Mouse (Mus musculus): ENCODE data around the gene Tgif2. TPM values are rescaled to one million over a fixed set of nuclear protein-coding genes. Genes with fewer than 3 reads are reported as not detected.

Tgif2 gene
- polyA plus RNA-seq, 1 experiment from 2014 or later, result 11.9 TPM

- Histone ChIP-seq H3K27ac (replicated peaks) (no peak overlapping the region), H3K9me3 (ENCODE audit: control insufficient read depth, low read length) (no peaks in the 10 kb centered on the region), H3K27me3 (ENCODE audit: control insufficient read depth, insufficient read depth, low read length) (no peaks in the 10 kb centered on the region), H3K36me3 (ENCODE audit: control insufficient read depth, insufficient read depth, low read length) (no peaks in the 10 kb centered on the region), H3K4me3 (ENCODE audit: low read depth, low read length) (no peak overlapping the region), H3K9ac (ENCODE audit: low read length) (no peak overlapping the region), H3K4me2 (replicated peaks; ENCODE audit: low read depth) (no peak overlapping the region), H3K4me1 (replicated peaks; ENCODE audit: control insufficient read depth, insufficient read depth) (no peaks in the 10 kb centered on the region)
- WGBS, result 69% methylated on average over 6 of the region's 6 CpGs
- TF ChIP-seq EP300 (optimal IDR thresholded peaks at IDR 0.05), result no peak
- no peak for TF ChIP-seq CTCF (IDR thresholded peaks at IDR 0.05; ENCODE audit: low read depth)
- no peak for DNase-seq (ENCODE audit: low spot score)
- no peak for ATAC-seq (ENCODE audit: low FRiP score, low TSS enrichment)
Measured at GRCm38 (mm10) chr2:156892821-156893220, 53.0 kb downstream of the Tgif2 start.

GRCm38 (mm10) chr2:156894496-156895265 lies 54.9 kb downstream of the Tgif2 start:
- Histone ChIP-seq H3K9me3 (ENCODE audit: control insufficient read depth, low read length) (no peaks in the 10 kb centered on the region), H3K36me3 (ENCODE audit: control insufficient read depth, insufficient read depth, low read length) (no peaks in the 10 kb centered on the region), H3K4me3 (ENCODE audit: low read depth, low read length) (no peak overlapping the region), H3K27me3 (ENCODE audit: control insufficient read depth, insufficient read depth, low read length) (no peaks in the 10 kb centered on the region), H3K4me1 (replicated peaks; ENCODE audit: control insufficient read depth, insufficient read depth) (no peaks in the 10 kb centered on the region), H3K27ac (replicated peaks) (no peak overlapping the region), H3K9ac (ENCODE audit: low read length) (no peak overlapping the region), H3K4me2 (replicated peaks; ENCODE audit: low read depth) (no peak overlapping the region)
- TF ChIP-seq EP300 (optimal IDR thresholded peaks at IDR 0.05), result no peak
- TF ChIP-seq CTCF (IDR thresholded peaks at IDR 0.05; ENCODE audit: low read depth), result no peak
- 62% methylated on average over 15 of the region's 15 CpGs for WGBS
- DNase-seq (ENCODE audit: low spot score) (no peak), ATAC-seq (ENCODE audit: low FRiP score, low TSS enrichment) (no peak)

GRCm38 (mm10) chr2:156896384-156896914 lies 56.6 kb downstream of the Tgif2 start:
- ATAC-seq (ENCODE audit: low FRiP score, low TSS enrichment), result no peak
- no peaks in the 10 kb centered on the region for H3K9me3 ChIP-seq (ENCODE audit: control insufficient read depth, low read length)
- H3K27ac ChIP-seq (replicated peaks), result no peak overlapping the region
- DNase-seq (ENCODE audit: low spot score), result no peak
- H3K4me1 ChIP-seq (replicated peaks; ENCODE audit: control insufficient read depth, insufficient read depth), result no peaks in the 10 kb centered on the region
- TF ChIP-seq EP300 (optimal IDR thresholded peaks at IDR 0.05) (no peak), CTCF (IDR thresholded peaks at IDR 0.05; ENCODE audit: low read depth) (no peak)
- WGBS, result 65% methylated on average over 9 of the region's 9 CpGs
- H3K4me2 ChIP-seq (replicated peaks; ENCODE audit: low read depth), result no peak overlapping the region
- H3K36me3 ChIP-seq (ENCODE audit: control insufficient read depth, insufficient read depth, low read length), result no peaks in the 10 kb centered on the region
- no peak overlapping the region for H3K4me3 ChIP-seq (ENCODE audit: low read depth, low read length)
- no peak overlapping the region for H3K9ac ChIP-seq (ENCODE audit: low read length)
- no peaks in the 10 kb centered on the region for H3K27me3 ChIP-seq (ENCODE audit: control insufficient read depth, insufficient read depth, low read length)

- no peak for TF ChIP-seq CTCF (IDR thresholded peaks at IDR 0.05; ENCODE audit: low read depth)
- no peak for TF ChIP-seq EP300 (optimal IDR thresholded peaks at IDR 0.05)
- Histone ChIP-seq H3K9me3 (ENCODE audit: control insufficient read depth, low read length) (no peaks in the 10 kb centered on the region), H3K4me2 (replicated peaks; ENCODE audit: low read depth) (no peak overlapping the region), H3K36me3 (ENCODE audit: control insufficient read depth, insufficient read depth, low read length) (no peaks in the 10 kb centered on the region), H3K4me1 (replicated peaks; ENCODE audit: control insufficient read depth, insufficient read depth) (no peaks in the 10 kb centered on the region), H3K4me3 (ENCODE audit: low read depth, low read length) (no peak overlapping the region), H3K9ac (ENCODE audit: low read length) (no peak overlapping the region), H3K27ac (replicated peaks) (no peak overlapping the region), H3K27me3 (ENCODE audit: control insufficient read depth, insufficient read depth, low read length) (no peaks in the 10 kb centered on the region)
- DNase-seq (ENCODE audit: low spot score) (no peak), ATAC-seq (ENCODE audit: low FRiP score, low TSS enrichment) (no peak)
- 81% methylated on average over 9 of the region's 9 CpGs for WGBS
Measured at GRCm38 (mm10) chr2:156897034-156897433, 57.2 kb downstream of the Tgif2 start.

- Histone ChIP-seq H3K9me3 (ENCODE audit: control insufficient read depth, low read length) (no peaks in the 10 kb centered on the region), H3K4me1 (replicated peaks; ENCODE audit: control insufficient read depth, insufficient read depth) (no peaks in the 10 kb centered on the region), H3K4me3 (ENCODE audit: low read depth, low read length) (no peak overlapping the region), H3K27me3 (ENCODE audit: control insufficient read depth, insufficient read depth, low read length) (no peaks in the 10 kb centered on the region), H3K9ac (ENCODE audit: low read length) (no peak overlapping the region), H3K4me2 (replicated peaks; ENCODE audit: low read depth) (no peak overlapping the region), H3K36me3 (ENCODE audit: control insufficient read depth, insufficient read depth, low read length) (no peaks in the 10 kb centered on the region), H3K27ac (replicated peaks) (no peak overlapping the region)
- no peak for TF ChIP-seq EP300 (optimal IDR thresholded peaks at IDR 0.05)
- no peak for TF ChIP-seq CTCF (IDR thresholded peaks at IDR 0.05; ENCODE audit: low read depth)
- 59% methylated on average over 4 of the region's 4 CpGs for WGBS
- ATAC-seq (ENCODE audit: low FRiP score, low TSS enrichment) (no peak), DNase-seq (ENCODE audit: low spot score) (no peak)
Measured at GRCm38 (mm10) chr2:156898374-156898773, 58.6 kb downstream of the Tgif2 start.

GRCm38 (mm10) chr2:156899184-156899583 lies 59.4 kb downstream of the Tgif2 start:
- TF ChIP-seq CTCF (IDR thresholded peaks at IDR 0.05; ENCODE audit: low read depth) (no peak), EP300 (optimal IDR thresholded peaks at IDR 0.05) (no peak)
- Histone ChIP-seq H3K4me3 (ENCODE audit: low read depth, low read length) (no peak overlapping the region), H3K9me3 (ENCODE audit: control insufficient read depth, low read length) (no peaks in the 10 kb centered on the region), H3K36me3 (ENCODE audit: control insufficient read depth, insufficient read depth, low read length) (no peaks in the 10 kb centered on the region), H3K4me2 (replicated peaks; ENCODE audit: low read depth) (no peak overlapping the region), H3K9ac (ENCODE audit: low read length) (no peak overlapping the region), H3K27me3 (ENCODE audit: control insufficient read depth, insufficient read depth, low read length) (no peaks in the 10 kb centered on the region), H3K27ac (replicated peaks) (no peak overlapping the region), H3K4me1 (replicated peaks; ENCODE audit: control insufficient read depth, insufficient read depth) (no peaks in the 10 kb centered on the region)
- DNase-seq (ENCODE audit: low spot score) (no peak), ATAC-seq (ENCODE audit: low FRiP score, low TSS enrichment) (no peak)
- 71% methylated on average over 4 of the region's 4 CpGs for WGBS

Data from stomach, postnatal 0 days (tissue).